Mouse (Mus musculus) lung, postnatal 0 days (tissue): ENCODE measurements around the gene N4bp1. TPM values are rescaled to one million over a fixed set of nuclear protein-coding genes. Genes with fewer than 3 reads are reported as not detected.

Source experiments
- ATAC-seq: fragments of 200-750 bp; cut with Nextera tagmentation; 2 replicates; pipeline ENCODE4 v1.8.0; 2017; ENCODE audit warnings: moderate library complexity
- DNase-seq: peaks from one replicate; pipeline ENCODE4 v3.0.0-alpha.2; 2016; ENCODE audit warnings: low spot score
- H3K27ac ChIP-seq: fragments of 300-500 bp; sonication (generic); 2 replicates; pipeline ENCODE4 v1.5.1; 2014; ENCODE audit warnings: antibody characterized with exemption, mild to moderate bottlenecking, low read length, mixed read lengths
- H3K27me3 ChIP-seq: fragments of 300-500 bp; sonication (generic); replicated peaks from 2 replicates; pipeline ENCODE4 v1.6.1; 2014; ENCODE audit warnings: low read length, mixed read lengths; ENCODE audit not compliant: insufficient read depth
- H3K36me3 ChIP-seq: fragments of 300-500 bp; sonication (generic); 2 replicates; pipeline ENCODE4 v1.6.1; 2014; ENCODE audit warnings: low read length, mixed read lengths; ENCODE audit not compliant: insufficient read depth
- H3K4me1 ChIP-seq: fragments of 300-500 bp; sonication (generic); 2 replicates; pipeline ENCODE4 v1.6.1; 2014; ENCODE audit warnings: antibody characterized with exemption, low read depth, low read length, mixed read lengths; ENCODE audit not compliant: insufficient read depth
- H3K4me2 ChIP-seq: fragments of 300-500 bp; sonication (generic); replicated peaks from 2 replicates; pipeline ENCODE4 v1.6.1; 2014; ENCODE audit warnings: low read depth, mild to moderate bottlenecking, low read length, moderate library complexity, mixed read lengths
- H3K4me3 ChIP-seq: fragments of 300-500 bp; sonication (generic); 2 replicates; pipeline ENCODE4 v1.5.1; 2014; ENCODE audit warnings: low read depth, low read length
- H3K9ac ChIP-seq: fragments of 300-500 bp; sonication (generic); replicated peaks from 2 replicates; pipeline ENCODE4 v1.6.1; 2014; ENCODE audit warnings: low read depth, mild to moderate bottlenecking
- H3K9me3 ChIP-seq: fragments of 300-500 bp; sonication (generic); 2 replicates; pipeline ENCODE4 v1.6.1; 2016; ENCODE audit warnings: low read length, mixed read lengths
- CTCF ChIP-seq: IDR thresholded peaks from 2 replicates; pipeline ENCODE4 v1.5.1; 2016; ENCODE audit warnings: antibody characterized with exemption, mild to moderate bottlenecking
- EP300 ChIP-seq: IDR thresholded peaks from 2 replicates; pipeline ENCODE4 v1.6.1; 2016; ENCODE audit warnings: antibody characterized with exemption, mild to moderate bottlenecking, control low read depth
- WGBS: fragments of 180-500 bp; shearing (Covaris S2); extraction: QIAGEN DNeasy Blood & Tissue Kit; methylation state at CpG from one replicate; pipeline ENCODE4 v1.1.7; 2014; 5-methylcytosine and 5-hydroxymethylcytosine counted together
- polyA plus RNA-seq: library from polyadenylated mRNA; unstranded; fragments of >200 nt; fragmentation: Nextera tagmentation; extraction: Ambion mirVana; gene quantifications from 2 replicates; pipeline ENCODE4 v1.2.1, GENCODE M21; 2015

N4bp1 gene
- polyA plus RNA-seq, 1 experiment from 2014 or later, result 5.4 TPM

- no peak for ATAC-seq
- Histone ChIP-seq H3K9ac (no peak overlapping the region), H3K27ac (no peak overlapping the region), H3K4me1 (peaks cover 9% of the 10 kb centered on the region; the same call in 1 of the 2 replicates), H3K9me3 (no peaks in the 10 kb centered on the region), H3K4me3 (no peak overlapping the region), H3K4me2 (no peak overlapping the region), H3K27me3 (no peaks in the 10 kb centered on the region), H3K36me3 (no peaks in the 10 kb centered on the region)
- TF ChIP-seq EP300, result no peak
- no peak for TF ChIP-seq CTCF
- WGBS, result 63% methylated on average over 11 of the region's 11 CpGs
- no peak for DNase-seq
These were observed 3.9 kb downstream of the N4bp1 start for GRCm38 (mm10) chr8:86881068-86881609.

GRCm38 (mm10) chr8:86876831-86877230, 8.2 kb downstream of the N4bp1 start:
- 89% methylated on average over 2 of the region's 2 CpGs for WGBS
- no peak overlapping the region for H3K4me3 ChIP-seq
- peaks cover 4% of the 10 kb centered on the region; the same call in 1 of the 2 replicates for H3K4me1 ChIP-seq
- no peak overlapping the region for H3K4me2 ChIP-seq
- H3K9me3 ChIP-seq, result no peaks in the 10 kb centered on the region
- DNase-seq, result no peak
- no peaks in the 10 kb centered on the region for H3K36me3 ChIP-seq
- no peak overlapping the region for H3K27ac ChIP-seq
- H3K27me3 ChIP-seq, result no peaks in the 10 kb centered on the region
- ATAC-seq, result no peak
- no peak for TF ChIP-seq EP300
- H3K9ac ChIP-seq, result no peak overlapping the region

- TF ChIP-seq CTCF (no peak), EP300 (no peak)
- H3K27ac ChIP-seq, result no peak overlapping the region
- 90% methylated on average over 2 of the region's 2 CpGs for WGBS
- H3K27me3 ChIP-seq, result no peaks in the 10 kb centered on the region
- ATAC-seq, result no peak
- no peak overlapping the region for H3K4me3 ChIP-seq
- no peak overlapping the region for H3K9ac ChIP-seq
- peaks cover 4% of the 10 kb centered on the region; the same call in 1 of the 2 replicates for H3K4me1 ChIP-seq
- no peaks in the 10 kb centered on the region for H3K9me3 ChIP-seq
- DNase-seq, result no peak
- H3K36me3 ChIP-seq, result no peaks in the 10 kb centered on the region
- no peak overlapping the region for H3K4me2 ChIP-seq
These were observed 11.0 kb downstream of the N4bp1 start for GRCm38 (mm10) chr8:86874055-86874454.

- no peak overlapping the region for H3K4me2 ChIP-seq
- no peak overlapping the region for H3K4me3 ChIP-seq
- H3K4me1 ChIP-seq, result peaks cover 4% of the 10 kb centered on the region; the same call in 1 of the 2 replicates
- DNase-seq (peak; percentile 55), ATAC-seq (peak; percentile 55; the same call in 1 of the 2 replicates)
- H3K27me3 ChIP-seq, result no peaks in the 10 kb centered on the region
- no peaks in the 10 kb centered on the region for H3K36me3 ChIP-seq
- no peaks in the 10 kb centered on the region for H3K9me3 ChIP-seq
- 13% methylated on average over 2 of the region's 2 CpGs for WGBS
- TF ChIP-seq EP300 (no peak), CTCF (no peak)
- no peak overlapping the region for H3K9ac ChIP-seq
- no peak overlapping the region for H3K27ac ChIP-seq
These were observed 11.9 kb downstream of the N4bp1 start for GRCm38 (mm10) chr8:86873151-86873550.

GRCm38 (mm10) chr8:86872097-86872815, 12.8 kb downstream of the N4bp1 start:
- ATAC-seq, result peak; percentile 53
- peak; percentile 69 for DNase-seq
- H3K27ac ChIP-seq, result no peak overlapping the region
- no peaks in the 10 kb centered on the region for H3K27me3 ChIP-seq
- 0 out of 2 replicates have a peak, but pooled peaks have one; percentile 23 for TF ChIP-seq EP300
- no peak for TF ChIP-seq CTCF
- peaks cover 4% of the 10 kb centered on the region; the same call in 1 of the 2 replicates for H3K4me1 ChIP-seq
- H3K36me3 ChIP-seq, result no peaks in the 10 kb centered on the region
- no peak overlapping the region for H3K4me2 ChIP-seq
- H3K9me3 ChIP-seq, result no peaks in the 10 kb centered on the region
- 86% methylated on average over 11 of the region's 11 CpGs for WGBS
- no peak overlapping the region for H3K9ac ChIP-seq
- H3K4me3 ChIP-seq, result no peak overlapping the region

GRCm38 (mm10) chr8:86871421-86871820, 13.6 kb downstream of the N4bp1 start:
- no peak for TF ChIP-seq CTCF
- no peak for TF ChIP-seq EP300
- Histone ChIP-seq H3K27ac (no peak overlapping the region), H3K4me1 (peaks cover 4% of the 10 kb centered on the region; the same call in 1 of the 2 replicates), H3K4me3 (no peak overlapping the region), H3K4me2 (no peak overlapping the region), H3K9ac (no peak overlapping the region), H3K27me3 (no peaks in the 10 kb centered on the region), H3K9me3 (no peaks in the 10 kb centered on the region), H3K36me3 (no peaks in the 10 kb centered on the region)
- ATAC-seq (no peak), DNase-seq (no peak)
- 97% methylated on average over 2 of the region's 2 CpGs for WGBS
